Mouse (Mus musculus): ENCODE data around the gene Itga4. TPM values are rescaled to one million over a fixed set of nuclear protein-coding genes. Genes with fewer than 3 reads are reported as not detected.
A peak's percentile ranks its signal among the peaks of the same experiment; 100 is the strongest.

Gene Itga4
- polyA plus RNA-seq, 1 experiment = 1.9 TPM

GRCm38 (mm10) chr2:79265665-79266064 lies 10.4 kb downstream of the Itga4 start:
- peak; percentile 56 for DNase-seq
- no peaks in the 10 kb centered on the region for H3K4me1 ChIP-seq (ENCODE audit: control insufficient read depth, insufficient read depth, low read length)
- 41% methylated on average over 4 of the region's 4 CpGs for WGBS

GRCm38 (mm10) chr2:79266480-79266879 lies 11.3 kb downstream of the Itga4 start:
- TF ChIP-seq POLR2A (IDR thresholded peaks at IDR 0.05; ENCODE audit: low read depth, low read length) (no peak), CTCF (conservative IDR thresholded peaks at IDR 0.05; ENCODE audit: insufficient read depth, insufficient read length, low read depth, low read length) (no peak)
- no peaks in the 10 kb centered on the region for H3K36me3 ChIP-seq (ENCODE audit: control insufficient read depth, insufficient read depth, low read length)
- no peaks in the 10 kb centered on the region for H3K27me3 ChIP-seq (replicated peaks; ENCODE audit: control insufficient read depth, insufficient read depth, low read length)
- no peaks in the 10 kb centered on the region for H3K4me1 ChIP-seq (ENCODE audit: control insufficient read depth, insufficient read depth, low read length)
- H3K27ac ChIP-seq (ENCODE audit: insufficient read depth, low read depth, low read length) = no peak overlapping the region
- WGBS = 86% methylated on average over 3 of the region's 3 CpGs
- DNase-seq = no peak
- no peak overlapping the region for H3K4me3 ChIP-seq (ENCODE audit: insufficient read depth, low read depth, low read length)

More at GRCm38 (mm10) chr2:79265665-79266064, 10.4 kb downstream of the Itga4 start:
- Histone ChIP-seq H3K27me3 (replicated peaks; ENCODE audit: control insufficient read depth, insufficient read depth, low read length) (no peaks in the 10 kb centered on the region), H3K4me3 (ENCODE audit: insufficient read depth, low read depth, low read length) (no peak overlapping the region), H3K27ac (ENCODE audit: insufficient read depth, low read depth, low read length) (no peak overlapping the region), H3K36me3 (ENCODE audit: control insufficient read depth, insufficient read depth, low read length) (no peaks in the 10 kb centered on the region)
- peak; percentile 72 for TF ChIP-seq CTCF (conservative IDR thresholded peaks at IDR 0.05; ENCODE audit: insufficient read depth, insufficient read length, low read depth, low read length)
- no peak for TF ChIP-seq POLR2A (IDR thresholded peaks at IDR 0.05; ENCODE audit: low read depth, low read length)

DNA sequence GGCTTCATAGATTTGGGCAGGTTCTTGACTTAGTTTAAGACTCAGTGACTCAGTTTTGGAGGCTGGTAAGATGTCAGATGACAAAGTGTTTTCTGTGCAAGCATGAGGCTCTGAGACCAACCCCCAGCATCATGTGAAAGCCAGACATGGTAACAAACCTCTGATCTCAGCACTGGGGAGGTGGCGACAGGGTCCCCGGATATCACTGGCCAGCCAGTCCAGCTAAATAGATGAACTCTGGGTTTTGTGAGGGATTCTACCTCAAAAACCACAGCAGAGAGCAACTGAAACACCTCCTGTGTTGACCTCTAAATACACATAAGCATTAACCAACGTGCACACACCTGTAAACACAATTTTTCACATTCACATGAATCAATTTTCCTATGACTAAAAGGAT lies 12.0 kb downstream of the Itga4 start:
- no peak for TF ChIP-seq POLR2A (IDR thresholded peaks at IDR 0.05; ENCODE audit: low read depth, low read length)
- TF ChIP-seq CTCF (conservative IDR thresholded peaks at IDR 0.05; ENCODE audit: insufficient read depth, insufficient read length, low read depth, low read length) = no peak
- no peak overlapping the region for H3K4me3 ChIP-seq (ENCODE audit: insufficient read depth, low read depth, low read length)
- H3K27ac ChIP-seq (ENCODE audit: insufficient read depth, low read depth, low read length) = no peak overlapping the region
- H3K36me3 ChIP-seq (ENCODE audit: control insufficient read depth, insufficient read depth, low read length) = no peaks in the 10 kb centered on the region
- 88% methylated on average over 3 of the region's 3 CpGs for WGBS
- no peaks in the 10 kb centered on the region for H3K27me3 ChIP-seq (replicated peaks; ENCODE audit: control insufficient read depth, insufficient read depth, low read length)
- DNase-seq = no peak
- no peaks in the 10 kb centered on the region for H3K4me1 ChIP-seq (ENCODE audit: control insufficient read depth, insufficient read depth, low read length)

DNA sequence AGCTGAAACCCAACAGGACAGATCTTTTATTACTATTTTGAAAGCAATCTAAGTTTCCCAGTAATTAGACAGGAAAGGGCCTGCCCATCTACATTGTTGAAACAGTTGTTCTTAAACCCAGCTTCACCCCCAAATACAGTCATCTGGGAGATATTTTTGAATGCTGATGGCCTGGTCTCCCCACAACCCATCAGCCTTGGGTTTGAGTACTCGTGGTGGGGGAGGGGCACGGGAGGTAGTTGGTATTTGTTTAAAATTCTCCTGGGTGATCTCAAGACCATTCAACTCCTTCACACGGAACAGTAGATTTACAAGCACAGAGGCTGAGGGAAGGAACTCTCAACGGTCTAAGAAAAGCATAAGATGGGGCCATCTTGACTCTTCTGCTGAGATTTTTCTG lies 13.6 kb downstream of the Itga4 start:
- WGBS = 58% methylated on average over 4 of the region's 4 CpGs
- Histone ChIP-seq H3K27ac (ENCODE audit: insufficient read depth, low read depth, low read length) (no peak overlapping the region), H3K36me3 (ENCODE audit: control insufficient read depth, insufficient read depth, low read length) (no peaks in the 10 kb centered on the region), H3K4me3 (ENCODE audit: insufficient read depth, low read depth, low read length) (no peak overlapping the region), H3K27me3 (replicated peaks; ENCODE audit: control insufficient read depth, insufficient read depth, low read length) (no peaks in the 10 kb centered on the region), H3K4me1 (ENCODE audit: control insufficient read depth, insufficient read depth, low read length) (no peaks in the 10 kb centered on the region)
- TF ChIP-seq POLR2A (IDR thresholded peaks at IDR 0.05; ENCODE audit: low read depth, low read length) (no peak), CTCF (conservative IDR thresholded peaks at IDR 0.05; ENCODE audit: insufficient read depth, insufficient read length, low read depth, low read length) (no peak)
- no peak for DNase-seq

GRCm38 (mm10) chr2:79270034-79270535 lies 14.9 kb downstream of the Itga4 start:
- no peak overlapping the region for H3K4me3 ChIP-seq (ENCODE audit: insufficient read depth, low read depth, low read length)
- TF ChIP-seq CTCF (conservative IDR thresholded peaks at IDR 0.05; ENCODE audit: insufficient read depth, insufficient read length, low read depth, low read length) (no peak), POLR2A (IDR thresholded peaks at IDR 0.05; ENCODE audit: low read depth, low read length) (no peak)
- no peaks in the 10 kb centered on the region for H3K4me1 ChIP-seq (ENCODE audit: control insufficient read depth, insufficient read depth, low read length)
- DNase-seq = no peak
- no peaks in the 10 kb centered on the region for H3K27me3 ChIP-seq (replicated peaks; ENCODE audit: control insufficient read depth, insufficient read depth, low read length)
- no peaks in the 10 kb centered on the region for H3K36me3 ChIP-seq (ENCODE audit: control insufficient read depth, insufficient read depth, low read length)
- WGBS = 46% methylated on average over 3 of the region's 3 CpGs
- no peak overlapping the region for H3K27ac ChIP-seq (ENCODE audit: insufficient read depth, low read depth, low read length)

- DNase-seq = no peak
These were observed 16.6 kb downstream of the Itga4 start for GRCm38 (mm10) chr2:79271838-79272237.

GRCm38 (mm10) chr2:79278581-79278980 lies 23.4 kb downstream of the Itga4 start:
- H3K4me1 ChIP-seq (ENCODE audit: control insufficient read depth, insufficient read depth, low read length) = no peaks in the 10 kb centered on the region
- TF ChIP-seq CTCF (conservative IDR thresholded peaks at IDR 0.05; ENCODE audit: insufficient read depth, insufficient read length, low read depth, low read length) = no peak
- no peak for DNase-seq
- H3K27ac ChIP-seq (ENCODE audit: insufficient read depth, low read depth, low read length) = no peak overlapping the region
- no peaks in the 10 kb centered on the region for H3K36me3 ChIP-seq (ENCODE audit: control insufficient read depth, insufficient read depth, low read length)
- no peak overlapping the region for H3K4me3 ChIP-seq (ENCODE audit: insufficient read depth, low read depth, low read length)
- H3K27me3 ChIP-seq (replicated peaks; ENCODE audit: control insufficient read depth, insufficient read depth, low read length) = no peaks in the 10 kb centered on the region

More at GRCm38 (mm10) chr2:79271838-79272237, 16.6 kb downstream of the Itga4 start:
- no peaks in the 10 kb centered on the region for H3K4me1 ChIP-seq (ENCODE audit: control insufficient read depth, insufficient read depth, low read length)
- no peaks in the 10 kb centered on the region for H3K27me3 ChIP-seq (replicated peaks; ENCODE audit: control insufficient read depth, insufficient read depth, low read length)
- 85% methylated on average over 4 of the region's 4 CpGs for WGBS
- TF ChIP-seq POLR2A (IDR thresholded peaks at IDR 0.05; ENCODE audit: low read depth, low read length) = no peak
- no peak for TF ChIP-seq CTCF (conservative IDR thresholded peaks at IDR 0.05; ENCODE audit: insufficient read depth, insufficient read length, low read depth, low read length)
- no peaks in the 10 kb centered on the region for H3K36me3 ChIP-seq (ENCODE audit: control insufficient read depth, insufficient read depth, low read length)
- H3K4me3 ChIP-seq (ENCODE audit: insufficient read depth, low read depth, low read length) = no peak overlapping the region
- H3K27ac ChIP-seq (ENCODE audit: insufficient read depth, low read depth, low read length) = no peak overlapping the region

Measured in kidney, adult 2 months (tissue).